Mouse (Mus musculus) heart, adult 2 months (tissue): ENCODE data around the gene Aamdc. TPM values are rescaled to one million over a fixed set of nuclear protein-coding genes. Genes with fewer than 3 reads are reported as not detected.

Experiments
- DNase-seq, 2 experiments: peaks; one replicate each; pipeline ENCODE4 v3.0.0; 2021
- H3K27ac ChIP-seq: fragments of 200-600 bp; 2 replicates; pipeline ENCODE4 v1.8.1; 2022
- H3K27me3 ChIP-seq: fragments of 200-500 bp; 2 replicates; pipeline ENCODE4 v1.6.1; 2012; ENCODE audit warnings: mild to moderate bottlenecking, low read length, inconsistent platforms, mixed read lengths; ENCODE audit not compliant: control insufficient read depth, insufficient read depth
- H3K36me3 ChIP-seq: fragments of 200-500 bp; 2 replicates; pipeline ENCODE4 v1.6.1; 2012; ENCODE audit warnings: low read length, inconsistent platforms; ENCODE audit not compliant: control insufficient read depth, insufficient read depth
- H3K4me1 ChIP-seq: fragments of 200-500 bp; 2 replicates; pipeline ENCODE4 v1.6.1; 2011; ENCODE audit warnings: low read length; ENCODE audit not compliant: control insufficient read depth, insufficient read depth
- H3K4me3 ChIP-seq: fragments of 200-600 bp; 2 replicates; pipeline ENCODE4 v1.8.1; 2022
- H3K79me2 ChIP-seq: fragments of 200-500 bp; replicated peaks from 2 replicates; pipeline ENCODE4 v1.6.1; 2012; ENCODE audit warnings: mild to moderate bottlenecking, inconsistent platforms, low read length, moderate library complexity, mixed read lengths; ENCODE audit not compliant: control insufficient read depth, insufficient read depth
- H3K9ac ChIP-seq: fragments of 200-500 bp; 2 replicates; pipeline ENCODE4 v1.6.1; 2012; ENCODE audit warnings: low read depth, mild to moderate bottlenecking, control low read depth, inconsistent platforms, low read length, mixed read lengths
- CTCF ChIP-seq: fragments of 200-600 bp; IDR thresholded peaks from 2 replicates; pipeline ENCODE4 v1.8.1; 2022; ENCODE audit warnings: antibody characterized with exemption, mild to moderate bottlenecking, moderate library complexity
- EP300 ChIP-seq: fragments of 200-500 bp; IDR thresholded peaks from 2 replicates; pipeline ENCODE4 v1.6.1; 2011; ENCODE audit warnings: low read depth, low read length, control low read depth; ENCODE audit not compliant: insufficient read depth
- POLR2A ChIP-seq: fragments of 200-500 bp; IDR thresholded peaks from 2 replicates; pipeline ENCODE4 v1.6.1; 2011; ENCODE audit warnings: mild to moderate bottlenecking, low read depth, low read length, control low read depth; ENCODE audit not compliant: insufficient read depth
- WGBS: fragments of 180-500 bp; shearing (Covaris S2); methylation state at CpG from one replicate; pipeline ENCODE4 v1.1.7; 2018; 5-methylcytosine and 5-hydroxymethylcytosine counted together
- intact Hi-C: fragments of 180-260 bp; cut with DNase I; formaldehyde crosslinking; loops from one replicate; pipeline ENCODE4 v1.15.1; 2025
- polyA plus RNA-seq: library from polyadenylated mRNA; depleted of rRNA; stranded (reverse); fragments of >200 nt; gene quantifications from 2 replicates; pipeline ENCODE4 v1.2.3, GENCODE M21; 2012
- total RNA-seq, 2 experiments: library from RNA; stranded (reverse); gene quantifications; 2 replicates each; pipeline ENCODE4 v1.2.3; 2021

Gene Aamdc
- total and polyA plus RNA-seq, 3 experiments: 61.0 to 67.7 (median 62.6) TPM

DNA sequence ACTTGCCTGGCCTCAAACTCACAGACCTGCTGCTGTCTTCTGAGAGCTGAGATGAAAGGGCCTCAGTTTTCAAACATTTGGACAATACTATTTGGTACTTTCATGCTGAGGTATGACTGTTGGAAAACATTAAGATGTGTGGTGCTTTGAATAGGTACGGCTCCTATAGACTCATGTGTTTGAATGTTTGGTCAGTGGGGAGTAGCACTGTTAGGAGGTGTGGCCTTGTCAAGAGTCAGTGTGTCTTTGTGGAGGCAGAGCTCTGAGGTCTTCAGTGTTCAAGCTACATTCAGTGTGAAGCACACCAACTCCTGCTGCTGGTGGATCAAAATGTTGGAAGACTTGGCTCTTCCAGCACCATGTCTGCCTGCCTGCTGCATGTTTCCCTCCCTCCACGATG is 14.2 kb upstream of the Aamdc start:
- no peak overlapping the region for H3K9ac ChIP-seq
- H3K27ac ChIP-seq: no peak overlapping the region
- intact Hi-C loops: no loop called here
- H3K27me3 ChIP-seq: no peaks in the 10 kb centered on the region
- 75% methylated on average over 2 of the region's 2 CpGs for WGBS
- TF ChIP-seq EP300 (no peak), CTCF (no peak), POLR2A (no peak)
- H3K36me3 ChIP-seq: no peaks in the 10 kb centered on the region; the same call in none of the 2 replicates
- DNase-seq: no peak
- H3K79me2 ChIP-seq: peaks cover 14% of the 10 kb centered on the region
- peaks cover 8% of the 10 kb centered on the region for H3K4me1 ChIP-seq
- H3K4me3 ChIP-seq: no peak overlapping the region

DNA sequence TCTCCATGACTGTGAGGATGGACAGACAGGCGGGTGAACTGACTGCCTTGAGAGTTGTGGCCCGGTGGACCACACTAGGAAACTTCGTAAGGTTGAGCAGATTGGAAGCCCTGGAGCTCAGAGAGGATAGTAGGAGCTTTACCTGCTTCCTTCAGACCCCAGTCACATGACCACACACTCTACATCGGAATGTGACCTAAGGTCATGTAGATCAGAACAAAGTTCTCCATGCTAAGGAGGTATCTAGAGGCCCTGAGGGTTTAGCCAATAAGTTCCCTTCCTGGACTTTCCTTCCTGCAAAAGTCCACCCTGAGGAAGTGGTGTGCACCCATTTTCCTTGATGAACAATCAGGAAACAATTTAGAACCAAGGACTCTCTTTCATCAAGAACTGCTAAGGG is 13.1 kb upstream of the Aamdc start:
- intact Hi-C loops: no loop called here
- no peak for DNase-seq
- H3K79me2 ChIP-seq: peaks cover 17% of the 10 kb centered on the region
- H3K27ac ChIP-seq: no peak overlapping the region
- H3K27me3 ChIP-seq: no peaks in the 10 kb centered on the region
- H3K36me3 ChIP-seq: no peaks in the 10 kb centered on the region; the same call in 1 of the 2 replicates
- H3K4me1 ChIP-seq: peaks cover 6% of the 10 kb centered on the region
- WGBS: 92% methylated on average over 4 of the region's 4 CpGs
- H3K4me3 ChIP-seq: no peak overlapping the region
- TF ChIP-seq CTCF: no peak
- no peak for TF ChIP-seq EP300
- no peak for TF ChIP-seq POLR2A
- H3K9ac ChIP-seq: no peak overlapping the region

DNA sequence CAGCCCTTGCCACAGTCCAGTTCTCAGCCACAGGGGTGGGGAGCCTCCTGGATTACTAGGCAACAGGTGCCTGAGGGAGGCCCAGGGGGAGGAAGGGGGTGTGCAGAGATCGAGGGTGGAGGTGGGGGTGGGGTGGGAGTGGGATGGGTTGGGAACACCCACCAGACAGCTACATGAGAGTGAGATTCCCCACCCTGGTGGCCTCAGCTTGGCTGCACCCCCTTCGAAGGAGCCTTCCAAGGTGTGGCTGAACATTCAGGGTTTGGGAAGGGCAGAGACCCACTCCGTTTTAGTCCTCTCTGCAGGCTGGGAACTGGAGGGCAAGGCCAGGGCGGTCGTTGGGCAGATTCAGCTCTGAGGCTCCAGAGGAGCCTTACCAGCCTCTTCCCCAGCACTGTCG is 12.0 kb upstream of the Aamdc start:
- WGBS: 81% methylated on average over 6 of the region's 6 CpGs
- intact Hi-C loops: no loop called here
- H3K9ac ChIP-seq: no peak overlapping the region
- H3K27me3 ChIP-seq: no peaks in the 10 kb centered on the region
- peaks cover 17% of the 10 kb centered on the region for H3K79me2 ChIP-seq
- peaks cover 6% of the 10 kb centered on the region for H3K4me1 ChIP-seq
- TF ChIP-seq CTCF: no peak
- H3K4me3 ChIP-seq: no peak overlapping the region
- DNase-seq: no peak
- no peak overlapping the region for H3K27ac ChIP-seq
- no peaks in the 10 kb centered on the region; the same call in 1 of the 2 replicates for H3K36me3 ChIP-seq

- Histone ChIP-seq H3K9ac (no peak overlapping the region), H3K27me3 (no peaks in the 10 kb centered on the region), H3K4me1 (peaks cover 6% of the 10 kb centered on the region), H3K4me3 (no peak overlapping the region), H3K36me3 (no peaks in the 10 kb centered on the region; the same call in 1 of the 2 replicates), H3K79me2 (peaks cover 17% of the 10 kb centered on the region), H3K27ac (no peak overlapping the region)
- whole genome bisulfite sequencing: 46% methylated on average over 3 of the region's 3 CpGs
- intact Hi-C loops: no loop called here
- TF ChIP-seq EP300 (no peak), POLR2A (no peak), CTCF (no peak)
- no peak for DNase-seq
Observed at GRCm38 (mm10) chr7:97590488-97590887, 11.2 kb upstream of the Aamdc start.

DNA sequence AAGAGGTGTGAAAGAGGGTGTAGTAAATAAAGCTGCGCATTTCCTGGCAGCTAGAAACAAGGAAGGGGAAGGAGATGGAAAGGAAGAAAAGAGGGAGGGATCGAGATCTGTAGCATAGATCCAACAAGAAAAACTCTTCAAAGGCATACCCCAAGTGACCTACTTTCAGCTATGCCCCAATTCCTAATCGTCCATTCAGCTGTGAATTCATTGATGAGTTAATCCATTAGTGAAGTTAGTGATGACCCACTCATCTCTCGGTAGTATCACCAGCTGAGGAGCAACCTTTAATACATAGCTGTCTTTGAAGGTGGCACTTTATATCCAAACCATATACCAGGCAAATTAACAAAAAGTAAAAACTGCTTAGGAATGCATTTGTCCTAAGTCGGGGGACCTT is 9.2 kb upstream of the Aamdc start:
- no peak for DNase-seq
- WGBS: 83% methylated on average over 5 of the region's 5 CpGs
- no peaks in the 10 kb centered on the region; the same call in none of the 2 replicates for H3K36me3 ChIP-seq

GRCm38 (mm10) chr7:97580843-97581214 is 1.5 kb upstream of the Aamdc start:
- Histone ChIP-seq H3K27me3 (no peaks in the 10 kb centered on the region), H3K9ac (peak overlapping the region; percentile 96), H3K79me2 (peaks cover 5% of the 10 kb centered on the region; the same call in 1 of the 2 replicates), H3K27ac (peak overlapping the region; percentile 85), H3K4me3 (peak overlapping the region; percentile 95), H3K4me1 (peaks cover 4% of the 10 kb centered on the region; the same call in 1 of the 2 replicates), H3K36me3 (no peaks in the 10 kb centered on the region; the same call in 1 of the 2 replicates)
- intact Hi-C loops: loop anchor here (1.0 to 10.0 kb wide), 2 partner anchors 54 to 157 kb away; no protein-coding TSS in a partner anchor
- DNase-seq: peak; percentile 83 to 89
- under 1% methylated on average over 11 of the region's 11 CpGs for WGBS
- peak; percentile 46; the same call in 1 of the 2 replicates for TF ChIP-seq EP300
- TF ChIP-seq POLR2A: peak; percentile 81
- peak; percentile 53 for TF ChIP-seq CTCF

More for the DNA sequence above, 9.2 kb upstream of the Aamdc start:
- Histone ChIP-seq H3K4me3 (no peak overlapping the region), H3K9ac (no peak overlapping the region), H3K4me1 (peaks cover 5% of the 10 kb centered on the region), H3K27me3 (no peaks in the 10 kb centered on the region), H3K27ac (no peak overlapping the region), H3K79me2 (peaks cover 18% of the 10 kb centered on the region)
- no peak for TF ChIP-seq CTCF
- no peak for TF ChIP-seq EP300
- TF ChIP-seq POLR2A: no peak
- intact Hi-C loops: loop anchor here (10.0 kb wide), 1 partner anchor 46 kb away; no protein-coding TSS in a partner anchor
